Mouse (Mus musculus) myocyte (in vitro differentiated cells): ENCODE results near the gene Ralgapa2.

ENCODE experiments used
- CEBPB ChIP-seq: IDR thresholded peaks from 2 replicates; pipeline ENCODE4 v1.6.1; 2011; ENCODE audit warnings: mild to moderate bottlenecking, moderate library complexity; ENCODE audit not compliant: poor library complexity, insufficient read depth, severe bottlenecking
- POLR2A ChIP-seq: IDR thresholded peaks from one replicate; pipeline ENCODE4 v1.6.1; 2011; ENCODE audit warnings: low read depth, mild to moderate bottlenecking, control low read depth, moderate library complexity; ENCODE audit not compliant: insufficient read length
- POLR2AphosphoS2 ChIP-seq: IDR thresholded peaks from one replicate; pipeline ENCODE4 v1.6.1; 2011; ENCODE audit warnings: low read depth, control low read depth; ENCODE audit not compliant: insufficient read length

GRCm38 (mm10) chr2:146279430-146280220 lies 232.5 kb downstream of the Ralgapa2 start:
- TF ChIP-seq CEBPB, result no peak
- TF ChIP-seq POLR2A, result no peak
- no peak for TF ChIP-seq POLR2AphosphoS2
